Mouse (Mus musculus): Measurements from ENCODE around the gene Olfr1380. TPM values are rescaled to one million over a fixed set of nuclear protein-coding genes. Genes with fewer than 3 reads are reported as not detected.
A peak's percentile ranks its signal among the peaks of the same experiment; 100 is the strongest.
"Not testable (repeated sequence)": the region's sequence is repeated elsewhere in the genome, so short reads cannot be mapped to it uniquely, and the experiment has no call there.

The Olfr1380 gene
- polyA plus RNA-seq, 1 experiment from 2014 or later = not detected

DNA sequence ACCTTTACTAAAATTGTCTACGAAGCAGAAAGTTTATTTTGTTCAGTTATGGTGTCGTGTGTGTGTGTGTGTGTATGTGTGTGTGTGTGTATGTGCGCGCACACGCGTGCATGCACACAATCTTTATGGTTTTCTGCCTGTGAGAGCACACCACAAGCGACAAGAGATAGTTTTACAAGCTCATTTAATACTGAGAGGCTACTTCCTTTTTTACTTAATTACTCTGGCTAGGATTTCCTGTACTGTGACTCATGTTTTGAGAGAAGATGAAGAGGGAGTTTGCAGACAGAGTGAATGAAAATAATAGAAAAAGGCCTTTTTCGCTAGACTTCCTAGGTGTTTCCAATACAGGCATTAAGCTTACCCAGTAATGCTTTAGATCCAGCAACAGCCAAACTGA, 23.8 kb downstream of the Olfr1380 start:
- not testable (repeated sequence) for H3K4me2 ChIP-seq (ENCODE audit: low read depth, low read length); H3K36me3 ChIP-seq (ENCODE audit: control insufficient read depth, insufficient read depth); H3K9me3 ChIP-seq (replicated peaks; ENCODE audit: control insufficient read depth, low read length); H3K27ac ChIP-seq (ENCODE audit: low read length); H3K4me1 ChIP-seq (ENCODE audit: control insufficient read depth, low read depth, low read length); H3K4me3 ChIP-seq (ENCODE audit: low read depth, low read length); ATAC-seq (ENCODE audit: low read depth); H3K9ac ChIP-seq (ENCODE audit: low read depth, low read length); H3K27me3 ChIP-seq (ENCODE audit: control insufficient read depth, insufficient read depth, low read depth, low read length)
- 40% methylated on average over 8 of the region's 8 CpGs for whole genome bisulfite sequencing (ENCODE audit: insufficient replicate concordance)

DNA sequence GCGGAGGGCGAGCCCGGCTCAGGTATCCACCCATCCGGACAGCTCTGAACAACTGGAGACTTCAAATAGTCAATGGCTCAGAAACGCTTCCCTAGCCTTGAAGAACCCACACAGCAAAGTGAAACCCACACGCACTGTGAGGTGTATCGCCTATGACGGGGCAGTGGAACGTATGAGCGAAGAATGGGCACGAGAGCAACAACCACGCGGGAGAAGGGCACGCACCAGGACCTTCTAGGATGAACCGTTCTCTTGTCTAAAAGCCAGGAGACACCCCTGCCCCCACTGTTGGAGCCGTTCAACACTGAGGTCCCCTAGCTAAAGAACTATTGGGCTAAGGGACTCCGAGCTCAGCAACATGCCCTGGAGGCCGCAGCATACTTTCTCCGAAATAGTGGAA, 33.5 kb downstream of the Olfr1380 start:
- H3K4me2 ChIP-seq (ENCODE audit: low read depth, low read length) = no peak overlapping the region
- no peak overlapping the region for H3K4me3 ChIP-seq (ENCODE audit: low read depth, low read length)
- H3K36me3 ChIP-seq (ENCODE audit: control insufficient read depth, insufficient read depth) = no peaks in the 10 kb centered on the region
- 81% methylated on average over 19 of the region's 19 CpGs for WGBS (ENCODE audit: insufficient replicate concordance)
- H3K4me1 ChIP-seq (ENCODE audit: control insufficient read depth, low read depth, low read length) = no peaks in the 10 kb centered on the region
- no peaks in the 10 kb centered on the region for H3K27me3 ChIP-seq (ENCODE audit: control insufficient read depth, insufficient read depth, low read depth, low read length)
- ATAC-seq (ENCODE audit: low read depth) = no peak
- H3K27ac ChIP-seq (ENCODE audit: low read length) = no peak overlapping the region
- no peaks in the 10 kb centered on the region for H3K9me3 ChIP-seq (replicated peaks; ENCODE audit: control insufficient read depth, low read length)
- H3K9ac ChIP-seq (ENCODE audit: low read depth, low read length) = no peak overlapping the region

DNA sequence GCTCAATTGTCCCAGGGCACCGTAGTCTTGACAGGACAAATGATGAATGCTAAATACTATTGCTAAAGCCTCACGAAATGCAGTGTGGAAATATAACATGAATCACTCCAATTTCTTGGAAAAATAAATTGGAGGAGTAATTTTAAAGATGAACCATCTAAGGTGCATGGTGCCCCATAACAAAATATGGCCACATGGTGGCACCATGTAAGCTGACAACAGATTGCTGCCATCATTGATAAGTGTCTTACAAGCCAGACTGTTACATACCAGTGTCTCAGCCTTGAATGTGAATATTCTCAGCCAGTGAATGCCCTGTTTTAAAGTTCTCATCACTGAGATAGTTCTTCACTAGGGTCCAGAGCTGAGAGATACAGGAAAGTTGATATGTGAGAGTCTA, 40.5 kb downstream of the Olfr1380 start:
- WGBS (ENCODE audit: insufficient replicate concordance) = 45% methylated on average over 2 of the region's 2 CpGs
- ATAC-seq (ENCODE audit: low read depth); H3K4me2 ChIP-seq (ENCODE audit: low read depth, low read length); H3K9ac ChIP-seq (ENCODE audit: low read depth, low read length); H3K4me3 ChIP-seq (ENCODE audit: low read depth, low read length); H3K4me1 ChIP-seq (ENCODE audit: control insufficient read depth, low read depth, low read length); H3K9me3 ChIP-seq (replicated peaks; ENCODE audit: control insufficient read depth, low read length); H3K27ac ChIP-seq (ENCODE audit: low read length); H3K36me3 ChIP-seq (ENCODE audit: control insufficient read depth, insufficient read depth); H3K27me3 ChIP-seq (ENCODE audit: control insufficient read depth, insufficient read depth, low read depth, low read length): not testable (repeated sequence)

DNA sequence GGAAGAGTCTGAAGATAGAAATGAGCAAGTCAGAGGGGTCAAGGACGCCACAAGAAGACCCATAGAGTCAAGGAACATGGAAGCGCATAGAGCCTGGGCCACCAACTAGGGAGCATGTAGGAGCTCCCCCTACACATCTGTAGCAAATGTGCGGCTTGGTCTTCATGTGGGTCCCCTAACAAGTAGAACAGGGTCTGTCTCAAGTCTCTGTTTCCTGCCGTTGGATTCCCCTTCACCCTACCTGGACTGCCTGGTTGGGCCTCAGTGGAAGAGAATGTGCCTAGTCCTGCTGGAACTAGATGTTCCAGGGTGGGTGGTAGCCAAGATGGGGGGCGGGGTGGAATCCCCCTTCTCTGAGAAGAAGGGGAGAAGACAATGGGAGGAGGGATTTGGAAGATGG, 51.6 kb downstream of the Olfr1380 start:
- not testable (repeated sequence) for H3K9ac ChIP-seq (ENCODE audit: low read depth, low read length); ATAC-seq (ENCODE audit: low read depth); H3K4me2 ChIP-seq (ENCODE audit: low read depth, low read length); H3K4me1 ChIP-seq (ENCODE audit: control insufficient read depth, low read depth, low read length); H3K4me3 ChIP-seq (ENCODE audit: low read depth, low read length); H3K9me3 ChIP-seq (replicated peaks; ENCODE audit: control insufficient read depth, low read length); H3K27ac ChIP-seq (ENCODE audit: low read length); H3K36me3 ChIP-seq (ENCODE audit: control insufficient read depth, insufficient read depth)
- 62% methylated on average over 5 of the region's 5 CpGs for WGBS (ENCODE audit: insufficient replicate concordance)
- H3K27me3 ChIP-seq (ENCODE audit: control insufficient read depth, insufficient read depth, low read depth, low read length) = peaks cover 29% of the 10 kb centered on the region

DNA sequence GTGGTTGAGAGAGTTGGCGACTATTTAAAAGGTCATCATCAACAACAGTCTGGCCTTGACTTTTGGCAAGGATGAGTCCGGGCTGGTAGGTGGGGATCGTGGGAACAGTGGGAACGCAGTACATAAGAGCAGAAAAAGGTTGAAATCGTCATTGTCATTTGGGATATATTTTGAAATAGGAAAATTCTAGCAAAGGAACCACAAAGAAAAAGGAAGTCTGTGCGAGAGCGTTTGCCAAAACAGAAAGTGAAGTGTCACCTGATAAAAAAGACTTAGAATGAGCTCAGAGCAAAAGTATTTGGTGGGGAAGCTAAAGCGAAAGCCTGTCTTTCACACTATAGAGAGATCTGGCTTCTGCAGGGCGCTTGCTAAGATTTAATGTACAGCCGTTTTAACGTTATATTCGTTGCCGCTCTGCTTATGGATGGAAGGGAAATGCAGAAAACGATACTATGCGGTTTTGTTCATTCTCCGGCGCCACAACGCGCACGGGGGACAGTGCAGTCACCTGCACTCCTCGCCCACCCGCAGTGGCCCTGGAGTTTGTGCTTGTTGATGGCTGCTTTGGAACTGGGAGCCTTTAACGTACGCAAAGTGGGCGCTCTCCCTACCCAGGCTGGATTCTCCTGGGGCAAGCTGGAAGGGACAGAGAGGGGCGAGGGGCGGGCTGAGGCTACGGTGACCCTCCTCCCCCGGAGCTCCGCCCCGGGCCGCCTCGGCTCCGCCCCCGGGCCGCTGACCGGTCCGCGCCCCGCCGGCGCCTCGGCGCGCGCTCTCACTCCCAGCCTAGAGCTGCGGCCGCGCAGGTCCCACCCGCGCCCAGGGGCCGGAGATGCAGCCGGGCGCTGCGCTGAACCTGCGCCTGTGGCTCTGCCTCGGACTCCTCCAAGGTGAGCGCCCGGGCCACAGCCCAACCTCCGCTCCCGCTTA, 52.5 kb downstream of the Olfr1380 start, which contains the start of gene Flt4:
Gene Flt4, plus strand, starts transcription at position 326 of the 930 bp plus-strand sequence.
- not testable (repeated sequence) for H3K36me3 ChIP-seq (ENCODE audit: control insufficient read depth, insufficient read depth); H3K4me1 ChIP-seq (ENCODE audit: control insufficient read depth, low read depth, low read length); H3K27ac ChIP-seq (ENCODE audit: low read length); H3K9ac ChIP-seq (ENCODE audit: low read depth, low read length); H3K9me3 ChIP-seq (replicated peaks; ENCODE audit: control insufficient read depth, low read length)
- Histone ChIP-seq H3K27me3 (ENCODE audit: control insufficient read depth, insufficient read depth, low read depth, low read length) (peaks cover 29% of the 10 kb centered on the region), H3K4me2 (ENCODE audit: low read depth, low read length) (peak within 1 kb of the TSS; percentile 54), H3K4me3 (ENCODE audit: low read depth, low read length) (peak within 1 kb of the TSS; percentile 52)
- WGBS (ENCODE audit: insufficient replicate concordance) = 2% methylated on average over 50 of the region's 61 CpGs
- peak; percentile 80 for ATAC-seq (ENCODE audit: low read depth)

DNA sequence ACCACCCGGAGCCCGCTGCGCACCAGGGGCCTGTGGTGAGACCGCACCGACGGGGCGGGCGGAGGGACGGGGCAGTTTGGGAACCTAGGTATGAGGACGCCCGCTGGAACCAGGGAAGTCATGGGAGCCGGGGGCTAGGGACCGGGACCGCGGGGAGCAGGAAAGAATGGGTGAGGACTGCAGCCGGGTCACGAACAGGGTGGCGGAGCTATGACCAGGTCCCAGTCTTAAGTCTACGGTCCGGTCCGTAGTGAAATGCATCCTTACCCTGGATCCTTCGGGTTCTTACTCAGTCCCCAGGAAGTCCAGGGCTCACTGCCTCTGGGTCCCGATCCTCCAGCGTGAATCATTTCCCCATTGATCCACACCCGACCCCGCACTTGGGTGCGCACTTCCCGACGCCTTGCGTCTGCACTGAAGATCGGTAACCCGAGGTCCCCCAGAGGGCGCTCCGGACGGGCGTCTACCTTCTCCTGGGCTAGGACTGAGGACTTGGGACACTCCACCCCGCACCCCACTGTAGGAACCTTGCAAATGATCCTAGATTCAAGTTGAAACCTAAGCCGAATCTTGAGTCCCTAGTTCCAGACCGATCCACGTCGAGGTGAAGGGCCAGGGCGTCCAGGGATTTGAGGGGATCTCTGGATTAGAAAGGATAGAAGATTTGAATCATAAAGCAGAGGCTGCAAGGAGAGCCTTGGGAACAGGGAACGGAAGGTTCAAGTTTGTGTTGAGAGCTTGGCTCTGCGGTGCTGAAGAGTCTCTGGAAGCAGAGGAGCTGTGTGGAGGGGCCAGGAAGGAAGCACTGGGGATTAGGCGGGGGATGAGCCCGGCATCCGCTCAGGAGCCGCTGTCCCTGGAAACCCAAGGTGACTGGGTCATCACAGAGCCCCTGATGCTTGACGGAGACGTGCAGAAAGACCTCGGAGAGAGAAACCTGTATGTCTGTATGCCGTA, 53.5 kb downstream of the Olfr1380 start:
- H3K27ac ChIP-seq (ENCODE audit: low read length); H3K9me3 ChIP-seq (replicated peaks; ENCODE audit: control insufficient read depth, low read length); H3K36me3 ChIP-seq (ENCODE audit: control insufficient read depth, insufficient read depth); H3K9ac ChIP-seq (ENCODE audit: low read depth, low read length); H3K4me1 ChIP-seq (ENCODE audit: control insufficient read depth, low read depth, low read length): not testable (repeated sequence)
- Histone ChIP-seq H3K4me3 (ENCODE audit: low read depth, low read length) (peak overlapping the region; percentile 52), H3K27me3 (ENCODE audit: control insufficient read depth, insufficient read depth, low read depth, low read length) (peaks cover 29% of the 10 kb centered on the region), H3K4me2 (ENCODE audit: low read depth, low read length) (peak overlapping the region; percentile 54)
- ATAC-seq (ENCODE audit: low read depth) = 0 out of 2 replicates have a peak, but pooled peaks have one; percentile 3
- 2% methylated on average over 49 of the region's 52 CpGs for WGBS (ENCODE audit: insufficient replicate concordance)

DNA sequence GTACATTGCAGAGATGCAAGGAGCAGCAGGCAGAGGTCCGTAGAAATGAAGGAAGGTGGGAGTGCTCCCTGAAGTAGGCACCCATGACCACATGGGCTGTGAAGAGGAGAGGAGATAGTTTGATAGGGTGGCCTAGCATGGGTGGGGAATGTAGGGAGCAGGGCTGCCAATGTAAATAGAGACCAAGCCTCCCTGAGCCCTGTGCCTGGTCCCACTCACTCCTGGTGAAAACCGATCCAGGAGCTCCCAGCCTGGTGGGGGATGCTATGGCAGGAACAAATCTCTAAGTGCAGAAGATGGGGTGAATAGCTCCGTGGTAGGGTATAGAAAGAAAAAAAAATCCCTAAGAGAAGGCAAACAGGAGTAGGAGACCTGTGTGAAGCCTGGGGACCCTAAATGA, 54.7 kb downstream of the Olfr1380 start:
- H3K4me2 ChIP-seq (ENCODE audit: low read depth, low read length); H3K4me1 ChIP-seq (ENCODE audit: control insufficient read depth, low read depth, low read length): not testable (repeated sequence)

DNA sequence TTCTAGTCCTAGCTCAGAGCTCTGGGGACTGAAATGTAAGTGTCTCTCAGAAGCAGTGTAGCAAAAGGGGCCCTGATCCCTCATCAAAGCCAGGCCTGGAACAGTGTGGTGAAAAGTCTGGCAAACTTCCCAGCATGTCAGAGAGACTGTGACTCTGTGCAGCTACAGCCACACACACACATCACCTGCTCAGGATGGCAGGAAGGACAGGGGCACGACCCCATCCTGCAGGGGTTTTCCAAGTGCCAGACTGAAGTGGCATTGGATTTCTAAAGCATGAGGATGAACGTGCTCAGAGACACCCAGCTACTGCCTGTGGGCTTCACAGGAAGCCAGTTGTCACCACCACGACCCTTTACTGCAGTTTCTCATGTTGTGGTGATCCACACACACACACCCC, 55.5 kb downstream of the Olfr1380 start:
- no peak for ATAC-seq (ENCODE audit: low read depth)
- H3K36me3 ChIP-seq (ENCODE audit: control insufficient read depth, insufficient read depth) = no peaks in the 10 kb centered on the region

More for the DNA sequence above, 54.7 kb downstream of the Olfr1380 start:
- H3K4me3 ChIP-seq (ENCODE audit: low read depth, low read length); ATAC-seq (ENCODE audit: low read depth); H3K27ac ChIP-seq (ENCODE audit: low read length); H3K9ac ChIP-seq (ENCODE audit: low read depth, low read length); H3K9me3 ChIP-seq (replicated peaks; ENCODE audit: control insufficient read depth, low read length); H3K36me3 ChIP-seq (ENCODE audit: control insufficient read depth, insufficient read depth): not testable (repeated sequence)
- 24% methylated on average over 3 of the region's 3 CpGs for WGBS (ENCODE audit: insufficient replicate concordance)
- H3K27me3 ChIP-seq (ENCODE audit: control insufficient read depth, insufficient read depth, low read depth, low read length) = peaks cover 29% of the 10 kb centered on the region

More for the DNA sequence above, 55.5 kb downstream of the Olfr1380 start:
- Histone ChIP-seq H3K4me3 (ENCODE audit: low read depth, low read length) (no peak overlapping the region), H3K9ac (ENCODE audit: low read depth, low read length) (no peak overlapping the region), H3K9me3 (replicated peaks; ENCODE audit: control insufficient read depth, low read length) (no peaks in the 10 kb centered on the region), H3K27ac (ENCODE audit: low read length) (no peak overlapping the region), H3K4me1 (ENCODE audit: control insufficient read depth, low read depth, low read length) (no peaks in the 10 kb centered on the region), H3K4me2 (ENCODE audit: low read depth, low read length) (no peak overlapping the region), H3K27me3 (ENCODE audit: control insufficient read depth, insufficient read depth, low read depth, low read length) (peaks cover 29% of the 10 kb centered on the region)
- WGBS (ENCODE audit: insufficient replicate concordance) = 9% methylated on average over 3 of the region's 3 CpGs

Data from liver, embryonic 16.5 days (tissue).